Mouse (Mus musculus) frontal cortex, adult (tissue): Measurements from ENCODE around the gene Maml2.

Experiments used
- ATAC-seq: cut with Nextera tagmentation; 2 replicates; pipeline ENCODE4 v1.9.2; 2017; ENCODE audit warnings: mild to moderate bottlenecking, moderate library complexity, mixed read lengths; ENCODE audit not compliant: low TSS enrichment

The Maml2 gene

GRCm38 (mm10) chr9:13533076-13533707 is 235.4 kb downstream of the Maml2 start:
- no peak for ATAC-seq

- no peak for ATAC-seq
These were observed 238.0 kb downstream of the Maml2 start for GRCm38 (mm10) chr9:13535803-13536202.

GRCm38 (mm10) chr9:13536419-13537261 is 238.9 kb downstream of the Maml2 start:
- no peak for ATAC-seq

GRCm38 (mm10) chr9:13538200-13538599 is 240.4 kb downstream of the Maml2 start:
- ATAC-seq, result no peak

GRCm38 (mm10) chr9:13539535-13539934 is 241.8 kb downstream of the Maml2 start:
- no peak for ATAC-seq

- no peak for ATAC-seq
These were observed 242.5 kb downstream of the Maml2 start for GRCm38 (mm10) chr9:13540227-13540626.

- ATAC-seq, result no peak
These were observed 243.0 kb downstream of the Maml2 start for GRCm38 (mm10) chr9:13540781-13541180.

GRCm38 (mm10) chr9:13543167-13543566 is 245.4 kb downstream of the Maml2 start:
- ATAC-seq, result peak; percentile 94

GRCm38 (mm10) chr9:13544133-13544532 is 246.4 kb downstream of the Maml2 start:
- no peak for ATAC-seq

- no peak for ATAC-seq
These were observed 248.0 kb downstream of the Maml2 start for GRCm38 (mm10) chr9:13545726-13546125.

GRCm38 (mm10) chr9:13549911-13550310 is 252.2 kb downstream of the Maml2 start:
- ATAC-seq, result no peak

GRCm38 (mm10) chr9:13552380-13553052 is 254.8 kb downstream of the Maml2 start:
- ATAC-seq, result no peak

GRCm38 (mm10) chr9:13554773-13555172 is 257.0 kb downstream of the Maml2 start:
- ATAC-seq, result no peak

GRCm38 (mm10) chr9:13555973-13556481 is 258.3 kb downstream of the Maml2 start:
- ATAC-seq, result no peak

- no peak for ATAC-seq
These were observed 258.9 kb downstream of the Maml2 start for GRCm38 (mm10) chr9:13556696-13557095.

GRCm38 (mm10) chr9:13558811-13559372 is 261.1 kb downstream of the Maml2 start:
- no peak for ATAC-seq

GRCm38 (mm10) chr9:13560651-13561050 is 262.9 kb downstream of the Maml2 start:
- ATAC-seq, result no peak

GRCm38 (mm10) chr9:13561335-13561734 is 263.6 kb downstream of the Maml2 start:
- no peak for ATAC-seq

- peak; percentile 58 for ATAC-seq
These were observed 266.0 kb downstream of the Maml2 start for GRCm38 (mm10) chr9:13563475-13564414.

GRCm38 (mm10) chr9:13565343-13566019 is 267.7 kb downstream of the Maml2 start:
- ATAC-seq, result peak; percentile 60
